In the genomic region with DNA sequence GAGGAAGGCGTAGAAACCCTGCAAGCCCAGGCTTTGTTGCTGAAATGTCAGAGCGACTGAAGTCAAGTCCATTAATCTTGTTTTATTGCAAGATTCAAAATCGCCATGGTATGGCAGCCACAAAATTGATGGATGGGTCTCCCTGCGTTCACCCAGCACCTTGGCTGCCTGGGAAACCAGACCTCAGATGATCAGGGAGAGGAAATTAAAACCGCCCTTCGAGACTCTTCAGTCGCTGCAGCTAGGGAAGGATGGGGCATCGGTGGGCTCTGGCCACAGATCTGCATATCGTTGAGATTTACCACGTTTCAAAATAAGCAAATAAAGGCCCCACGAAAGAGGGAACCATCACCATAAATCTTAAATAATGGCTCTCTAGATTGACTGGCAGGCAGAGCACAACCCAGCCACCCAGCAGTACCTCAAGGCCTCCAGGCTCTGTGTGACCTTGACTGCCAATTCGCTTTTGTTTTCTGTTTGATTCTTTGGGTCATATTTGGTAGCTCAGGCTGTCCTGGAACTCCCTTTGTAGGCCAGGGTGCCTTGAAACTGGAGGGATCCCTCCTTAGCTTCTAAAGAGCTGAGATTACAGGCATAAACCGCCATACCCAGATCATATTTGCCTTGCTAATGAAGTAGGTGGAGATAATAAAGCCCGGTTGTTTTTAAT, we compare ENCODE assay signal across 13 mouse cellular contexts.
DNase-seq lines count a peak whose midpoint lies in the region; ATAC-seq lines count a peak whose summit lies in the region.
"Had no signal": no experiment of that assay in that cellular context is flagged by ENCODE, and none has a peak within 500 bp of the region (broad histone marks: within the 10 kb centered on the region; RNA-seq: fewer than 3 reads in every experiment).

No protein-coding gene starts in this region.

- no peaks in the 10 kb centered on the region for H3K36me3 ChIP-seq in heart, embryonic 11.5 days (ENCODE audit: control insufficient read depth, insufficient read depth, low read length)
- no peaks in the 10 kb centered on the region for H3K36me3 ChIP-seq in hindbrain, embryonic 14.5 days (replicated peaks; ENCODE audit: control insufficient read depth, insufficient read depth)
- no peaks in the 10 kb centered on the region for H3K36me3 ChIP-seq in midbrain, embryonic 16.5 days (ENCODE audit: control insufficient read depth, insufficient read depth, low read length)
- H3K36me3 ChIP-seq: liver, embryonic 13.5 days had no signal

- peak overlapping the region; percentile 14 for H3K4me2 ChIP-seq in heart, embryonic 11.5 days
- peak overlapping the region; percentile 30; the same call in 1 of the 2 replicates for H3K4me2 ChIP-seq in hindbrain, embryonic 14.5 days (replicated peaks)
- H3K4me2 ChIP-seq in midbrain, embryonic 16.5 days (ENCODE audit: low read length), result no peak overlapping the region
- H3K4me2 ChIP-seq: liver, embryonic 13.5 days had no signal

- DNase-seq in heart, adult 8-10 months (ENCODE audit: low spot score), result no peak
- peak; percentile 30 for DNase-seq in embryo, embryonic 11.5 days (ENCODE audit: low read depth, low spot score)
- peak; percentile 42 for DNase-seq in hindbrain, embryonic 14.5 days (ENCODE audit: low spot score)
- DNase-seq in thymus, postnatal 25 days, result no peak
- DNase-seq in ovary, postnatal 10 days (ENCODE audit: low spot score), result no peak
- no peak for DNase-seq in retina, postnatal 1 day
- DNase-seq: cerebellum, postnatal 36 days; kidney, postnatal 36 days; liver, embryonic 13.5 days had no signal

- H3K4me1 ChIP-seq in heart, embryonic 11.5 days (ENCODE audit: control insufficient read depth, insufficient read depth, low read length), result no peaks in the 10 kb centered on the region
- peaks cover 13% of the 10 kb centered on the region for H3K4me1 ChIP-seq in hindbrain, embryonic 14.5 days (replicated peaks; ENCODE audit: control insufficient read depth, insufficient read depth, low read length)
- peaks cover 5% of the 10 kb centered on the region; the same call in 1 of the 2 replicates for H3K4me1 ChIP-seq in midbrain, embryonic 16.5 days (ENCODE audit: control insufficient read depth, insufficient read depth, low read length)
- H3K4me1 ChIP-seq: liver, embryonic 13.5 days had no signal

- H3K9ac ChIP-seq in heart, embryonic 11.5 days (ENCODE audit: low read depth, low read length), result no peak overlapping the region
- peak overlapping the region; percentile 11; the same call in 1 of the 2 replicates for H3K9ac ChIP-seq in hindbrain, embryonic 14.5 days
- no peak overlapping the region for H3K9ac ChIP-seq in midbrain, embryonic 16.5 days (ENCODE audit: low read depth, low read length)
- H3K9ac ChIP-seq: liver, embryonic 13.5 days had no signal

- H3K27me3 ChIP-seq in heart, embryonic 11.5 days (ENCODE audit: control insufficient read depth, insufficient read depth, low read length), result no peaks in the 10 kb centered on the region
- H3K27me3 ChIP-seq in hindbrain, embryonic 14.5 days (ENCODE audit: control insufficient read depth, insufficient read depth, low read length), result no peaks in the 10 kb centered on the region
- no peaks in the 10 kb centered on the region for H3K27me3 ChIP-seq in midbrain, embryonic 16.5 days (ENCODE audit: control insufficient read depth, insufficient read depth, low read depth, low read length)
- H3K27me3 ChIP-seq: liver, embryonic 13.5 days had no signal

- no peaks in the 10 kb centered on the region for H3K9me3 ChIP-seq in heart, embryonic 11.5 days (replicated peaks; ENCODE audit: control insufficient read depth, low read length)
- H3K9me3 ChIP-seq in hindbrain, embryonic 14.5 days (ENCODE audit: control insufficient read depth, low read length), result no peaks in the 10 kb centered on the region
- H3K9me3 ChIP-seq in midbrain, embryonic 16.5 days (replicated peaks; ENCODE audit: control insufficient read depth, low read length, poor library complexity, severe bottlenecking), result no peaks in the 10 kb centered on the region
- H3K9me3 ChIP-seq: liver, embryonic 13.5 days had no signal

- H3K4me3 ChIP-seq in heart, embryonic 11.5 days (ENCODE audit: low read depth, low read length), result no peak overlapping the region
- H3K4me3 ChIP-seq in hindbrain, embryonic 14.5 days (replicated peaks; ENCODE audit: low read length), result no peak overlapping the region
- no peak overlapping the region for H3K4me3 ChIP-seq in midbrain, embryonic 16.5 days (ENCODE audit: low read depth, low read length)
- H3K4me3 ChIP-seq: liver, embryonic 13.5 days; myocyte had no signal

- ATAC-seq in heart, embryonic 11.5 days (replicated peaks; ENCODE audit: insufficient number of reproducible peaks, low FRiP score, low TSS enrichment), result no peak
- ATAC-seq in hindbrain, embryonic 14.5 days (ENCODE audit: low FRiP score), result peak; percentile 71
- peak; percentile 58; the same call in 1 of the 2 replicates for ATAC-seq in midbrain, embryonic 16.5 days
- ATAC-seq: activated CD4-positive, CD25-positive, alpha-beta regulatory T cell, adult 4 months had no signal

- no peak overlapping the region for H3K27ac ChIP-seq in heart, embryonic 11.5 days (ENCODE audit: low read depth, low read length)
- H3K27ac ChIP-seq in hindbrain, embryonic 14.5 days, result peak overlapping the region; percentile 94
- H3K27ac ChIP-seq in midbrain, embryonic 16.5 days (ENCODE audit: low read length), result peak overlapping the region; percentile 33; the same call in 1 of the 2 replicates
- H3K27ac ChIP-seq: liver, embryonic 13.5 days had no signal

- 59% methylated on average over 14 of the region's 14 CpGs for WGBS in heart, embryonic 11.5 days (ENCODE audit: insufficient replicate concordance)
- WGBS in hindbrain, embryonic 14.5 days, result 27% methylated on average over 14 of the region's 14 CpGs
- 52% methylated on average over 14 of the region's 14 CpGs for WGBS in midbrain, embryonic 16.5 days

Comparison
In these comparisons a context has a peak if more than half of its experiments do, and no peak if none do; other contexts are left out.
1. DNase-seq: peak in embryo, embryonic 11.5 days (single experiment) and hindbrain, embryonic 14.5 days (single experiment); none in heart, adult 8-10 months (single experiment), thymus, postnatal 25 days (single experiment), ovary, postnatal 10 days (single experiment) and retina, postnatal 1 day (single experiment).